Mouse (Mus musculus) ovary, postnatal 14 days (tissue): ENCODE results near the gene Pcx.
"Not testable (repeated sequence)": the region's sequence is repeated elsewhere in the genome, so short reads cannot be mapped to it uniquely, and the experiment has no call there.

ENCODE experiments used
- DNase-seq: peaks from one replicate; pipeline ENCODE4 v3.0.0; 2022; ENCODE audit warnings: low spot score

The Pcx gene

GRCm38 (mm10) chr19:4586783-4587182 lies 76.5 kb downstream of the Pcx start:
- not testable (repeated sequence) for DNase-seq

- no peak for DNase-seq
Measured at GRCm38 (mm10) chr19:4587426-4587825, 77.2 kb downstream of the Pcx start.

DNA sequence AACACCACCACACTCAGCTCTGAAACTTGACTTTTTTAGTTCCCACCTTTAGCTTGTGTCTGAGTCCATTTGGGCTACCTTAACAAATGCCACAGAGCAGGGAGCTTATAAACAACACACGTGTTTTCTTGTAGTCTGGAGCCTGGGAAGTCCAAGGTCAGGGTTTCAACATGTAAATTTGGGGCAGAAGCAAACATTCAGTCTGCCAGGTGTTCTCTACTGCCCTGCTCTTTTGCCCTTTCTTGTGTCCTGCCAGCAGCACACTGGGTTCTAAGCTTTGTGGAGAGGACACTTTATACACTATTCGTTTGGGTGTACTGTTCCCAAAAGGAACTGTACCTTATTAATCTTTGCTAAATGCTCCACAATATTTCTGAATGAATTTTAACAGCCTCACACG lies 78.2 kb downstream of the Pcx start:
- no peak for DNase-seq

DNA sequence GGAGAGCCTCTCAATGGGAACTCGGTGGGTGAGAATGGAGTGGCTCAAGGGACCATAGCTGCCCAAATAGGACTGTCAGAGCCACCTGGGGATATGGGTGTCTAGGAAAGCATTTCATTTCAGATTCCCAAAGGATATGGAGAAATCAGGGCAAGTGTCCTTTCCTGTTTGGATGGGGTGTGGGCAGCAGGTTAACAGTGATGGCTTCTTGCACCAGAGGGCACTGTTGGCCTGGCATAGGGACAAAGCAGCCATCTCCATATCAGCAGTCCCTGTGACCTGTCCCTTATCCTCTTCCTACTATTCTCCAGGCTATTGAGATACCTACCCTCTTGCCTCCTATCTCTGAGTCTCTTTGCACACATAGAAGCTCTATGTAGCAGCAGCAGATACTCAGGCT lies 78.8 kb downstream of the Pcx start:
- DNase-seq, result no peak

- DNase-seq, result no peak
Measured at GRCm38 (mm10) chr19:4590025-4590424, 79.8 kb downstream of the Pcx start.

- no peak for DNase-seq
Measured at GRCm38 (mm10) chr19:4593792-4594522, 83.7 kb downstream of the Pcx start.

DNA sequence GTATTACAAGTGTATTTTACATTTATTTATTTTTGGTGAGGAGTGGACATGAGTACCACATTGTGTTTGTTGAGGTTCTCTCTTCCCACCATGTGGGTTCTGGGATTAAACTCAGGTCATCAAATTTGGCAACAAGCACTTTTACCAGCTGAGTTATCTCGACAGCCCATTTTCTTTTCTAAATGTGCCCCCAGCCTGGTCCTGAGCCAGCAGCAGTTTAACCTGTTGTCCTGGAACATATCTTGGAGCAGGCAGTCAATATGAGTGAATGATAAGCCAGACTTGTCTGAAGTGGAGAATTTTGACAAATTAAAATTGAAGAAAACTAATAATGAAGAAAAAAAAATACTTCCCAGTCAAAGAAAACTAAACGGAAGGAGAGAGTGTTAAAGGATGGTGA lies 85.8 kb downstream of the Pcx start:
- DNase-seq, result no peak

DNA sequence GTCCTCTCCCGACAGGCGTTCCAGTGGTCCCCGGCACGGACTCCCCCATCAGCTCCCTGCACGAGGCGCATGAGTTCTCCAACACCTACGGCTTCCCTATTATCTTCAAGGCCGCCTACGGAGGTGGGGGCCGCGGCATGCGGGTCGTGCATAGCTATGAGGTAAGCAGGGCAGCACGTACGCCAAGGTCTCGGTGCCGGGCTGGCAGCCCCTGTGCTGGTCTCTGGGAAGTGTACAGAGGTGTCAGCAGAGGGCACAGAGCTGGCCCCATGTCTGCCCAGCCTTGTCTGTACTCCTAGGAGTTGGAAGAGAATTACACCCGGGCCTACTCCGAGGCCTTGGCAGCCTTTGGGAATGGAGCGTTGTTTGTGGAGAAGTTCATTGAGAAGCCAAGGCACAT lies 92.2 kb downstream of the Pcx start:
- no peak for DNase-seq

- no peak for DNase-seq
Measured at GRCm38 (mm10) chr19:4603801-4604723, 93.8 kb downstream of the Pcx start.

DNA sequence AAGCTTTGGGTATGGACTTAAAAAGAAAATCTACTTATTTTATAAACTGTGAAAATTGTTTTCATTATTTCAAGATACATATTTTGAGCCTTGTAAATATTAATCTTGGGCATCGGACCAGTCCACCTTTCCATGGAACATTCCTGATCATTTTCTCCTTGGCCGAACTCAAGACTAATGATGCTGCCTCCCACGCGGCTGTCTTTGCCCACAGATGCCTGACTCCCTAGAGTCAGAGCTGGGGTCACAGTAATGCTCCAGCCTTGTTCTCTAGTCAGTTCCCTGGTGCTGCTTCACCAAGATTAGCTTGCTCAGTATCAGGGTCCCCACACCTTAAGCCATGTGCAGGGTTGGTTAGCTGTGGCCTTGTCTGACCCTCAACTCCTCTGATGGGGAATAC lies 95.4 kb downstream of the Pcx start:
- no peak for DNase-seq

DNA sequence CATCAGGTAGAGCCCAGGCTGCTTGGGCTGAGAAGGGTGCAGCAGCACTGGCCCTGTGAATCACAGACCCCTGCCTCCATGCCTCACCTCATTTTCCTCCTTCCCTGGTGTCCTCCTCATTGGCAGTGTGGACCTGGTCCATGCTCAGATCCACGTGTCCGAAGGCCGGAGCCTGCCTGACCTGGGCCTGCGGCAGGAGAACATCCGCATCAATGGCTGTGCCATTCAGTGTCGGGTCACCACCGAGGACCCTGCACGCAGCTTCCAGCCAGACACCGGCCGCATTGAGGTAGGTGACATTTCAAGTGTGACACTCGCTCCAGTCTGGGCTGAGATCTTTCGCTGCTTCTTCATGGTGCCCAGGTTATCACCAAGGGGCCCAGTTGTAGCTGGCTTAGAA lies 97.1 kb downstream of the Pcx start:
- DNase-seq, result no peak

DNA sequence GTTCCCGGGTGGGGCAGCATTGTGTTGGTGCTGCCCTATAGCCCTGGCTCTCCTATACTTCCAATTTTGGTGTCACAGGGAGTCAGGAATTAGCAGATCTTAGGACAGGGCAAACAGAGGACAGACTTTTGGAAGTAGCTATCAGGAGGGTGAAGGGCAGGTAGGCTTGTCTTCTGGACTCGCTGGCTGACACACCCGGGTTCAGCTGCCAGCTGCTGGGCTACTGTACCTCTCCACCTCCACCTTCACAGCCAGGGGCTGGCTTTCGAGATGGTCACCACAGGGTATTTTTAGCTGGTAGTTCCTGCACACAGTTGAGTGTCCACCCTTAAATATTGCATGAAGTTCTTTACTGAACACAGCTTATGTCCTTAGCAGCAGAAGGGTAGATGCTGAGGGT lies 98.2 kb downstream of the Pcx start:
- no peak for DNase-seq

- no peak for DNase-seq
Measured at GRCm38 (mm10) chr19:4610109-4610508, 99.8 kb downstream of the Pcx start.

- no peak for DNase-seq
Measured at GRCm38 (mm10) chr19:4612181-4612961, 102.1 kb downstream of the Pcx start.

DNA sequence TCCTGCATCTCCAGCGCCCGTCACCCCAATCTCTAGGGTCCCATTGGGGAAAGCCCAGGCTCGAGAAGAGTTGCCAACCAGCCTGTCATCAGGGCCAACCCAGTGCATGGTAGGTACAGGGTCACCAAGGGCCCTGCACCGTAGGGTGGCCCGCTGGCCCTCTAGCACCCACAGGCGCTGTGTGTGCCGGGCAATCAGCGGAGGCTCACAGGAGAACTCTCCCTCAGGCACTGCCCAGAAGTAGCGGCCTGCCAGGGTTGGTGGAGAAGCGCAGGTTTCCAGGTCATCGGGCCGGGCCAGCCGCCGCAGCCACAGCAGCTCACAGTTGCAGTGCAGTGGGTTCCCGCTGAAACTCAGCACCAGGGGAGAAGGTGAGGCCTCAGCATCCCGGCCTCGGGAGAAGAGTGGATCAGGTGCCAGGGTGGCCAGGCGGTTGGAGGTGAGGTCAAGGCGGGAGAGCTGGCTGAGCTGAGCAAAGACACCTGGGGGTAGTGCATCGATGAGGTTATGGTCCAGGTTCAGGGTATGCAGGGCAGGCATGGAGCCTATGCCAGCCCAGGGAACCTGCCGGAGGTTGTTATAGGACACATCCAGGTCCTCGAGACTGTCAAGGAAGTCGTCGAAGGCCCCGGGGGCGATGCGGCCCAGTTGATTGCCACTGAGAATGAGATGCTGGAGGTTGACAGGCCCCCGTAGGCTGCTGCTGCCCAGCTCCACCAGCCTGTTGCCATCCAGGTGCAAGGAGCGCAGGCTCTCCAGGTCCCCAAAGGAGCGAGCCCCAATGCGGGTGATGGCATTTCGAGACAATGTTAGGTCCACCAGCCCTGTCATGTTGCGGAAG lies 103.4 kb downstream of the Pcx start:
- DNase-seq, result no peak

DNA sequence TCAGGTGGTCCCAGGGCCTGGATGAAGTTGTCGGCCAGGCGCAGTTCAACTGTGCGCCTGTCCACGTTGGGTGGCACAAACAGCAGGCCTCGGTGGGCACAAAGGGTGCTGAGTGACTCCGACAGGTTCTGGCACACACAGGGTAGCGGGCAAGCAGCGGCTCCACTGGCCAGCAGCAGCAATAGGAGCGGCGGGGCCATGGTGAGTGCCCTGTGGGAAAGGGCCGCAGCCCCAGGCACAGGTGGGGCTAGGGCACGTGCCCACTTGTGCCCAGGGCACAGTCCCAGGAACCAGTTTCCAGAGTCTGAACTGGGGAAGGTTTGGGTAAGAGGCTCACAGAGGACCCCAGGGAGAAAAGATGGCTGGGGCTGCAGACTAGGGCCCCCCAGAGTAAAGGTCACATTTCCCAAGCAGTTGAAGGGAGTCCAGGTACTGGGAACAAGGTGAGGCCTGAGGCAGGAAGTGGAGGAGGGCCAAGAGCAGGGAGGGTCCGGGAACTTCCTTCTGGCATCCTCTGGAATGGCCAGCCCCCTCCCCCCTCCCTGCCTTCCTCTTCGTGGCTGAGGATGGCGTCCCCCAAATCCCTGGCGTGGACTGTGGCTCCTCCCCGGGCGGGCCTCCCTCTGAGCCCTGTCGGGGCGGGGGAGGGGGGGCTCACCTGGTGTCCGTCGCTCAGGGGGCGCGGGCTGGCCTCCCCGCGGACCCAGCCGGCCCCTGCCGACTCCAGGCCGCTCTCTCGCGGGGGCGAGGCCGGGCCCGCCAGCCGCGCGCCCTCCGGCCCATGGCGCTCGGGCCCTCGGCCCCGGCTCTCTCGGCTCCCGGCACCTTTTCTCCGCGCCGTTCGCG lies 104.3 kb downstream of the Pcx start:
- no peak for DNase-seq

DNA sequence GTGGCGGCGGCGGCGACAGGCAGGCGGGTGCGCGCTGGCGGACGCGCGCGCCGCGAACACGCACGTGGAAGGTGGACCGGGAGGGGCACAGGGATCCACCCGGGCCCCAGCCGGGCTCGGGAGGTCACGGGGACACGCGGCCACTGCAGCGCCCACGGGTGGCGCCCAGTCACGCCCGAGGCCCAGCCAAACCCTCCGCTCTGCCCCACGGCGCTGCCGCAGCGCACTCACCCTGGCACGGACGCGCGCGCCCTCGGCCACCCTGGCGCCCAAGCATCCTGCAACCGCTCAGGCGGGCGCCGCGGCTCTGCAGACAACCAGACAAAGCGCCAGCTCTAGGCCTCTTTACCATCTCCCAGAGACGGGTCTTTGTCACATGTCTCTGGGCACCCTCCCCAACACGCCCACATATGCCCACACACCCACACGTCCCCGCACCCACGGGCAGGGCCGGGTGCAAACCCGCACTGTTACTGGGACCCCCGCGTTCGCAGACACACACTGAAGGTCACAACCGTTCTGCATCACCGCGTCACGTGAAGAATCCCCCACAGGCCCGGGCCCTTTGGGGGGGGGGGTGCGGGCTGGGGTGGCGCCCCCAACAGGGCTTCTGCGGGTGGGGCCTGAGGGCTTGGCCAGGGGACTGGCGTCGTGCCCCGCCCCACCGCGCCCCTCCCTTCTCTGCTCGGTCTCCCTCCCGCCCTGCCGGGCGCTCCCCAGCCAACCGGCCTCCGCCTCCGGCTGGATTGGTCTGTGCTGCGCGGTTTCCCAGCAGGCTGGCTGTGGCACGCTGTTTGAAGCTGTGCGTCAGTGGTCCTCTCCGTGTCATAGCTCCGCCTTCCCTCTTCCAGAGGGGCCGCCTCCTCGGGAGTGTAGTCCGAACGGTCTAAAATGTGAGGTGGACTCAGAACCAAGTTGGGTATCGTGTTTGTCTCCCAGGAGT lies 105.2 kb downstream of the Pcx start, which contains the start of gene Lrfn4:
Lrfn4 (minus strand) TSS at position 517 of the 943 bp plus-strand sequence.
- DNase-seq, result peak; percentile 73

DNA sequence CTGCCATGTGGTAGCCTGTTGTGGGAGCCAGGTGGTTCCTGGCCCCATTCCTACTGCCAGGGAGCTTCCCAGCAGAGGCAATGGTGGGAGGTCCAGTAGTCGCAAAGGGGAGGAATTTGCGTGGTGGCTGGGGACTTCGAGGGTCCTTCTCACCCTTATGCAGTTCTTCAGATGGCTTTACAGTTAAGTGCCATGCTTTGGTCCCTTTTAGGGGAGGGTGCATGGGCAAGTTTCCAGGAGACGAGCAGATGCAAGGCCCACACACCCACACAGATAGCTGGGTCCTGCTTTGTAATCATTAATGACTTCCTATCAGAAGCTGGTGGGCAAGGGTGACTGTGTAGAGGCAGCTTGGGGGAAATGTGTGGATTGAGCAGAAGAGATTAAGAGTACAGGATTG lies 106.3 kb downstream of the Pcx start:
- no peak for DNase-seq

DNA sequence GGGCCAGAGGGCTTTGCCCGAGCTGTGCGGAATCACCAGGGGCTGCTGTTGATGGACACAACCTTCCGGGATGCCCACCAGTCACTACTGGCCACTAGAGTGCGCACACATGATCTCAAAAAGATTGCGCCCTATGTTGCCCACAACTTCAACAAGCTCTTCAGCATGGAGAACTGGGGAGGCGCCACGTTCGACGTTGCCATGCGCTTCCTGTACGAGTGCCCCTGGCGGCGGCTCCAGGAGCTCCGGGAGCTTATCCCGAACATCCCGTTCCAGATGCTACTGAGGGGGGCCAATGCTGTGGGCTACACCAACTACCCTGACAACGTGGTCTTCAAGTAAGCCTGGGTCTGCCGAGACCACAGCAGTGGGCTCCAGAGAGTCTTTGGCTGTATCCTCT lies 107.9 kb downstream of the Pcx start:
- DNase-seq, result no peak
